Mouse (Mus musculus) limb, embryonic 14.5 days (tissue): Measurements from ENCODE around the gene Stk11ip. TPM values are rescaled to one million over a fixed set of nuclear protein-coding genes. Genes with fewer than 3 reads are reported as not detected.

Source experiments
- ATAC-seq: fragments of 200-750 bp; cut with Nextera tagmentation; 2 replicates; pipeline ENCODE4 v1.8.0; 2017; ENCODE audit warnings: low read depth, moderate number of reproducible peaks, moderate TSS enrichment; ENCODE audit not compliant: low FRiP score
- DNase-seq: peaks from one replicate; pipeline ENCODE4 v3.0.0-alpha.2; 2015; ENCODE audit warnings: low spot score
- H3K27ac ChIP-seq: fragments of 300-500 bp; sonication (generic); replicated peaks from 2 replicates; pipeline ENCODE4 v1.5.1; 2014; ENCODE audit warnings: low read depth, mild to moderate bottlenecking, low read length, moderate library complexity, mixed read lengths
- H3K27me3 ChIP-seq: fragments of 300-500 bp; sonication (generic); 2 replicates; pipeline ENCODE4 v1.6.1; 2014; ENCODE audit warnings: low read length, mixed read lengths; ENCODE audit not compliant: control insufficient read depth, insufficient read depth
- H3K36me3 ChIP-seq: fragments of 300-500 bp; sonication (generic); 2 replicates; pipeline ENCODE4 v1.6.1; 2014; ENCODE audit warnings: mild to moderate bottlenecking, low read length, moderate library complexity, mixed read lengths; ENCODE audit not compliant: control insufficient read depth, insufficient read depth
- H3K4me1 ChIP-seq: fragments of 300-500 bp; sonication (generic); 2 replicates; pipeline ENCODE4 v1.6.1; 2014; ENCODE audit warnings: antibody characterized with exemption, low read length, mixed read lengths; ENCODE audit not compliant: control insufficient read depth, insufficient read depth
- H3K4me2 ChIP-seq: fragments of 300-500 bp; sonication (generic); replicated peaks from 2 replicates; pipeline ENCODE4 v1.6.1; 2014; ENCODE audit warnings: low read depth, mild to moderate bottlenecking, low read length, moderate library complexity; ENCODE audit not compliant: severe bottlenecking
- H3K4me3 ChIP-seq: fragments of 300-500 bp; sonication (generic); replicated peaks from 2 replicates; pipeline ENCODE4 v1.5.1; 2014; ENCODE audit warnings: low read length
- H3K9ac ChIP-seq: fragments of 300-500 bp; sonication (generic); 2 replicates; pipeline ENCODE4 v1.6.1; 2014; ENCODE audit warnings: mild to moderate bottlenecking, low read depth, low read length, moderate library complexity; ENCODE audit not compliant: severe bottlenecking
- H3K9me3 ChIP-seq: fragments of 300-500 bp; sonication (generic); 2 replicates; pipeline ENCODE4 v1.6.1; 2016; ENCODE audit warnings: low read length; ENCODE audit not compliant: control insufficient read depth
- POLR2A ChIP-seq: fragments of 200-500 bp; IDR thresholded peaks from 2 replicates; pipeline ENCODE4 v1.8.0; 2012; ENCODE audit warnings: inconsistent platforms, mild to moderate bottlenecking, moderate library complexity, borderline replicate concordance; ENCODE audit not compliant: insufficient read depth, insufficient read length; ENCODE audit errors: extremely low read depth
- WGBS: fragments of 180-500 bp; shearing (Covaris S2); extraction: QIAGEN DNeasy Blood & Tissue Kit; methylation state at CpG from one replicate; pipeline ENCODE4 v1.1.7; 2014; 5-methylcytosine and 5-hydroxymethylcytosine counted together
- polyA plus RNA-seq, 2 experiments: library from polyadenylated mRNA; depleted of rRNA in 1 of 2; stranded (reverse) in 1 of 2; unstranded in 1 of 2; fragments of >200 nt; fragmentation: Nextera tagmentation in 1 of 2; extraction: Ambion mirVana in 1 of 2; gene quantifications; 2 replicates each; pipeline versions ENCODE4 v1.2.1 to v1.2.3; 2012 to 2014

The Stk11ip gene
- polyA plus RNA-seq, 2 experiments: 15.4 to 37.2 TPM

GRCm38 (mm10) chr1:75487040-75487404 is 34.3 kb upstream of the Stk11ip start:
- no peak for ATAC-seq
- WGBS: 1% methylated on average over 13 of the region's 13 CpGs

GRCm38 (mm10) chr1:75487405-75488161 is 33.7 kb upstream of the Stk11ip start:
- H3K4me2 ChIP-seq: peak overlapping the region; percentile 53
- peaks cover 9% of the 10 kb centered on the region for H3K4me1 ChIP-seq
- under 1% methylated on average over 62 of the region's 62 CpGs for WGBS
- H3K9me3 ChIP-seq: no peaks in the 10 kb centered on the region
- peaks cover 42% of the 10 kb centered on the region for H3K27me3 ChIP-seq
- peak overlapping the region; percentile 25; the same call in 1 of the 2 replicates for H3K9ac ChIP-seq
- DNase-seq (peak; percentile 72), ATAC-seq (peak; percentile 74)
- peak overlapping the region; percentile 48 for H3K4me3 ChIP-seq
- peaks cover 43% of the 10 kb centered on the region for H3K36me3 ChIP-seq
- no peak overlapping the region for H3K27ac ChIP-seq
- TF ChIP-seq POLR2A: no peak

More at GRCm38 (mm10) chr1:75487040-75487404, 34.3 kb upstream of the Stk11ip start:
- Histone ChIP-seq H3K4me1 (peaks cover 9% of the 10 kb centered on the region), H3K4me3 (peak overlapping the region; percentile 48), H3K36me3 (peaks cover 37% of the 10 kb centered on the region), H3K27me3 (peaks cover 43% of the 10 kb centered on the region), H3K9me3 (no peaks in the 10 kb centered on the region), H3K27ac (no peak overlapping the region), H3K4me2 (peak overlapping the region; percentile 53), H3K9ac (no peak overlapping the region)
- DNase-seq: no peak
- no peak for TF ChIP-seq POLR2A

- peaks cover 18% of the 10 kb centered on the region for H3K27me3 ChIP-seq
- H3K36me3 ChIP-seq: peaks cover 69% of the 10 kb centered on the region
- H3K9me3 ChIP-seq: no peaks in the 10 kb centered on the region
- no peak for TF ChIP-seq POLR2A
- WGBS: 80% methylated on average over 32 of the region's 34 CpGs
- H3K27ac ChIP-seq: no peak overlapping the region
- H3K4me3 ChIP-seq: no peak overlapping the region
- no peak for DNase-seq
- peaks cover 9% of the 10 kb centered on the region for H3K4me1 ChIP-seq
- H3K9ac ChIP-seq: no peak overlapping the region
- no peak for ATAC-seq
- no peak overlapping the region for H3K4me2 ChIP-seq
These were observed 30.4 kb upstream of the Stk11ip start for GRCm38 (mm10) chr1:75490785-75491551.

- no peak for TF ChIP-seq POLR2A
- no peak overlapping the region for H3K27ac ChIP-seq
- WGBS: 47% methylated on average over 24 of the region's 24 CpGs
- DNase-seq (no peak), ATAC-seq (no peak)
- H3K9ac ChIP-seq: no peak overlapping the region
- no peaks in the 10 kb centered on the region for H3K9me3 ChIP-seq
- 0 out of 2 replicates have a peak, but pooled peaks cover 4% of the 10 kb centered on the region for H3K27me3 ChIP-seq
- H3K4me1 ChIP-seq: peaks cover 4% of the 10 kb centered on the region
- H3K4me2 ChIP-seq: no peak overlapping the region
- no peak overlapping the region for H3K4me3 ChIP-seq
- peaks cover 86% of the 10 kb centered on the region for H3K36me3 ChIP-seq
These were observed 28.7 kb upstream of the Stk11ip start for GRCm38 (mm10) chr1:75492579-75493170.

GRCm38 (mm10) chr1:75494878-75495548 is 26.3 kb upstream of the Stk11ip start:
- DNase-seq (peak; percentile 84), ATAC-seq (peak; percentile 38; the same call in 1 of the 2 replicates)
- H3K27ac ChIP-seq: no peak overlapping the region
- 40% methylated on average over 12 of the region's 12 CpGs for WGBS
- peaks cover 92% of the 10 kb centered on the region for H3K36me3 ChIP-seq
- no peak overlapping the region for H3K4me2 ChIP-seq
- no peaks in the 10 kb centered on the region for H3K27me3 ChIP-seq
- H3K4me1 ChIP-seq: no peaks in the 10 kb centered on the region; the same call in 1 of the 2 replicates
- H3K9ac ChIP-seq: no peak overlapping the region
- TF ChIP-seq POLR2A: no peak
- H3K9me3 ChIP-seq: no peaks in the 10 kb centered on the region
- no peak overlapping the region for H3K4me3 ChIP-seq
